Mouse (Mus musculus): ENCODE measurements around the gene Stard3nl. TPM values are rescaled to one million over a fixed set of nuclear protein-coding genes. Genes with fewer than 3 reads are reported as not detected.
"Not testable (repeated sequence)": the region's sequence is repeated elsewhere in the genome, so short reads cannot be mapped to it uniquely, and the experiment has no call there.

The Stard3nl gene
- total and polyA plus RNA-seq, 3 experiments = 25.2 to 35.3 (median 30.5) TPM

- no peaks in the 10 kb centered on the region for H3K9me3 ChIP-seq (replicated peaks; ENCODE audit: low read length)
- no peak overlapping the region for H3K4me2 ChIP-seq (ENCODE audit: insufficient read depth, low read depth, poor library complexity, severe bottlenecking)
- dilution Hi-C loops (cut with MboI; ENCODE audit: extremely low pct_ligation_motif_present, extremely low pct_unique_long_range_greater_than_20kb, low sequenced_read_pairs) (no loop called here), in situ Hi-C loops (cut with MboI; ENCODE audit: low pct_ligation_motif_present, low pct_unique_long_range_greater_than_20kb, low sequenced_read_pairs) (no loop called here)
- no peak overlapping the region for H3K9ac ChIP-seq (ENCODE audit: insufficient read depth, low read depth)
- TF ChIP-seq PAX5 (IDR thresholded peaks at IDR 0.05; ENCODE audit: low read length) = no peak
- no peak overlapping the region for H3K4me3 ChIP-seq (replicated peaks in 1 of 3; ENCODE audit: low read depth in 2 of 3, low read length in 2 of 3, poor library complexity in 1 of 3)
- no peak for DNase-seq (ENCODE audit: extremely low read depth)
- no peaks in the 10 kb centered on the region for H3K27me3 ChIP-seq (replicated peaks)
- H3K4me1 ChIP-seq (ENCODE audit: control insufficient read depth in 1 of 2, insufficient read depth in 2 of 2) = no peaks in the 10 kb centered on the region
- H3K79me2 ChIP-seq (replicated peaks; ENCODE audit: control insufficient read depth, extremely low read depth, insufficient read depth, poor library complexity, severe bottlenecking) = no peaks in the 10 kb centered on the region
- H3K27ac ChIP-seq (ENCODE audit: insufficient read depth, low read depth) = no peak overlapping the region
- peaks cover 9 to 18% of the 10 kb centered on the region in 2 experiments for H3K36me3 ChIP-seq (replicated peaks in 1 of 2; ENCODE audit: control insufficient read depth in 1 of 2, insufficient read depth in 1 of 2, low read length in 1 of 2)
Observed at GRCm38 (mm10) chr13:19352795-19353194, 42.8 kb downstream of the Stard3nl start.

GRCm38 (mm10) chr13:19340356-19340755 lies 55.2 kb downstream of the Stard3nl start:
- H3K36me3 ChIP-seq (replicated peaks in 1 of 2; ENCODE audit: control insufficient read depth in 1 of 2, insufficient read depth in 1 of 2, low read length in 1 of 2); H3K9ac ChIP-seq (ENCODE audit: insufficient read depth, low read depth); H3K27ac ChIP-seq (ENCODE audit: insufficient read depth, low read depth); H3K4me1 ChIP-seq (ENCODE audit: control insufficient read depth in 1 of 2, insufficient read depth in 2 of 2); H3K4me2 ChIP-seq (ENCODE audit: insufficient read depth, low read depth, poor library complexity, severe bottlenecking); in situ Hi-C loops (cut with MboI; ENCODE audit: low pct_ligation_motif_present, low pct_unique_long_range_greater_than_20kb, low sequenced_read_pairs); H3K27me3 ChIP-seq (replicated peaks); H3K9me3 ChIP-seq (replicated peaks; ENCODE audit: low read length); dilution Hi-C loops (cut with MboI; ENCODE audit: extremely low pct_ligation_motif_present, extremely low pct_unique_long_range_greater_than_20kb, low sequenced_read_pairs); H3K4me3 ChIP-seq (replicated peaks in 1 of 3; ENCODE audit: low read depth in 2 of 3, low read length in 2 of 3, poor library complexity in 1 of 3); DNase-seq (ENCODE audit: extremely low read depth); H3K79me2 ChIP-seq (replicated peaks; ENCODE audit: control insufficient read depth, extremely low read depth, insufficient read depth, poor library complexity, severe bottlenecking): not testable (repeated sequence)

GRCm38 (mm10) chr13:19336310-19336709 lies 59.3 kb downstream of the Stard3nl start:
- dilution Hi-C loops (cut with MboI; ENCODE audit: extremely low pct_ligation_motif_present, extremely low pct_unique_long_range_greater_than_20kb, low sequenced_read_pairs); H3K27me3 ChIP-seq (replicated peaks); H3K4me2 ChIP-seq (ENCODE audit: insufficient read depth, low read depth, poor library complexity, severe bottlenecking); in situ Hi-C loops (cut with MboI; ENCODE audit: low pct_ligation_motif_present, low pct_unique_long_range_greater_than_20kb, low sequenced_read_pairs); H3K4me3 ChIP-seq (replicated peaks in 1 of 3; ENCODE audit: low read depth in 2 of 3, low read length in 2 of 3, poor library complexity in 1 of 3); H3K9ac ChIP-seq (ENCODE audit: insufficient read depth, low read depth); H3K27ac ChIP-seq (ENCODE audit: insufficient read depth, low read depth); H3K36me3 ChIP-seq (replicated peaks in 1 of 2; ENCODE audit: control insufficient read depth in 1 of 2, insufficient read depth in 1 of 2, low read length in 1 of 2); H3K9me3 ChIP-seq (replicated peaks; ENCODE audit: low read length); H3K4me1 ChIP-seq (ENCODE audit: control insufficient read depth in 1 of 2, insufficient read depth in 2 of 2); DNase-seq (ENCODE audit: extremely low read depth); H3K79me2 ChIP-seq (replicated peaks; ENCODE audit: control insufficient read depth, extremely low read depth, insufficient read depth, poor library complexity, severe bottlenecking): not testable (repeated sequence)

Other genes with a start within 250 kb of the Stard3nl start
- gene Epdr1, start 224.1 kb upstream of the Stard3nl start, total RNA-seq (2012; rRNA removed) = 0.25 and 0.81 TPM in 2 replicates
- not detected in 2 replicates for gene Epdr1, start 224.1 kb upstream of the Stard3nl start, total RNA-seq (2014; rRNA removed)
- gene Epdr1, start 224.1 kb upstream of the Stard3nl start, polyA plus RNA-seq (2012; ENCODE audit: insufficient read length, low read depth) = not detected in 2 replicates
- gene Sfrp4, start 227.3 kb upstream of the Stard3nl start, total RNA-seq (2012; rRNA removed) = not detected in 2 replicates
- gene Sfrp4, start 227.3 kb upstream of the Stard3nl start, total RNA-seq (2014; rRNA removed) = not detected in 2 replicates
- not detected in 2 replicates for gene Sfrp4, start 227.3 kb upstream of the Stard3nl start, polyA plus RNA-seq (2012; ENCODE audit: insufficient read length, low read depth)